Mouse (Mus musculus) urinary bladder, postnatal 25 days (tissue): ENCODE data around the gene Dennd2d.

Experiments used
- DNase-seq: peaks from one replicate; pipeline ENCODE4 v3.0.0; 2022; ENCODE audit warnings: low spot score

Dennd2d gene

DNA sequence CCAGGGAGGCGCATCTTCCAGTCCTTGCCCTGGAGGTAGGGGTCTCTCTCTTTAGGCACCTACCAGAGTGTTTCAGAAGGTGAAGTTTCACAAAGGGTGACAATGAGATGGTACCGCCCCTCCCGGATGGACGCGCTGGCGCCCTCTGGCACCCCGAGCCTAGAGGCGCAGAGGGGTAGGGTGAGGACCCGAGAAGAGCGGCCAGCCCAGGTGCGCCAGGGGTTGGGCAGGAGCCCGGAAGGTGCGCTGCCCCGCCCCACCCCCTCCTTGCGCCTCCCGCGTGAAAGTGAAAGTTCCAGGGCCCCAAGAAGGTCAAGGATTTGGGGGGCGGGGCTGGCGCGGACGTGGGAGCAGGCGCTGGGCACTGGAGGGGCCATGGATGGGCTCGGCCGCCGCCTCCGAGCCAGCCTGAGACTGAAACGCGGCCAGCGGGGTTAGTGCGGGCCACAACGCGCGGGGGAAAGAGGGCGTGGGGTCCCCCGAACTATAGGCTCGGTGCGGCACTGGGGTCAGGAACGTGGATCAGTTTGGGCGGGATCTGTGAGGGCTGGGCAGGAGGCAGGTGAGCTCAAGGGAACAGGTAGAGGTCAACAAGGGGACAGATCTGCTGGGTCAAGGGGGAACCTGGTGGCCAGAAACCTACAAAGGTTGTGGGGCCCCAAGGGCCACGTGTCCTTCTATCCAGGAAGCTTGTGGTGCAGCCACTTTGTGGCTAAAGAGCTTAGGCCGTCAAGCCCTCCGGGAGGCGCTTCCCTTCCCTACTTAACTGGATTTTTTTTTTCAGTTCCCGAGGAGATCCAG is at the start of gene Dennd2d:
Dennd2d (plus strand) TSS at position 125 of the 801 bp plus-strand sequence.
- DNase-seq, result peak; percentile 57

DNA sequence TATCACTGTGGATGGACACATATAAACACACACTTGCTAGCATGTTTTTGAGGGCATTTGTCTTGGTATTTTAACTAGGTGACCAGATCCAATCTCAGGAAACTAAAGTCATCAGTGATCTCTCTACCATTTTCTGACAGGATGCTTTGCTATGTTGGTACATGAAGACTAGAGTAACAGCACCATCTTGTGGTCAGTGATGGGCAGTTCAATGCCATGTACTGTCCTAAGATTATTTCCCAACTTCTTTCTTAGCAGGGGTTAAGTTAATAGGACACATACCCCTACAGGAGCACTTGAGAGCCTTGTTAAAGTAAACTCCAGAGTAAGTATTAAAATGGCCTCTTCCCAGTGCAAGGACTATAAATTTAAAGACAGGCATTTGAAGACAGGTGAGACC is 33.6 kb upstream of the Dennd2d start:
- DNase-seq, result no peak

- DNase-seq, result no peak
These were observed 33.2 kb upstream of the Dennd2d start for GRCm38 (mm10) chr3:106448995-106449394.

- no peak for DNase-seq
These were observed 32.6 kb upstream of the Dennd2d start for GRCm38 (mm10) chr3:106449567-106449966.

- no peak for DNase-seq
These were observed 29.6 kb upstream of the Dennd2d start for GRCm38 (mm10) chr3:106452616-106453015.

- DNase-seq, result no peak
These were observed 24.8 kb upstream of the Dennd2d start for GRCm38 (mm10) chr3:106457298-106457869.

- no peak for DNase-seq
These were observed 20.1 kb upstream of the Dennd2d start for GRCm38 (mm10) chr3:106462059-106462470.

DNA sequence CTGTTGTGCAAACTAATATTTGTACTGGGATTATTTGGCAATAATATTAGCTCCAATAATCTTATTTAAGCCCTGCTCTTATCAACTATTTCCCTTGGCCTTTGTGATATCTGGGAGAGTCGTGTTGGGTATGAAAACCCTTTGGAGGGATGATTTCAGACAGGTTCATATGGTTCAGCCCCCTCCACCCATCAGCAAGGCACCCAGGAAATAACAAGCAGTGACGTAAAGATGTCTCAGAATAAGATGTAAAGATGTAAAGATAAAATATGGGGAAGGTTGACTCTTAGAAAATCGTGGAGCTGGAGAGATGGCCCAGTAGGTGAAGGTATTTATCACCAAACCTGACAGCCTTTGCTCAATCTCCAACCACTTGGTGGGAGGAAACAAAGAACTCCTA is 19.7 kb upstream of the Dennd2d start:
- DNase-seq, result no peak

GRCm38 (mm10) chr3:106464750-106465149 is 17.5 kb upstream of the Dennd2d start:
- no peak for DNase-seq

DNA sequence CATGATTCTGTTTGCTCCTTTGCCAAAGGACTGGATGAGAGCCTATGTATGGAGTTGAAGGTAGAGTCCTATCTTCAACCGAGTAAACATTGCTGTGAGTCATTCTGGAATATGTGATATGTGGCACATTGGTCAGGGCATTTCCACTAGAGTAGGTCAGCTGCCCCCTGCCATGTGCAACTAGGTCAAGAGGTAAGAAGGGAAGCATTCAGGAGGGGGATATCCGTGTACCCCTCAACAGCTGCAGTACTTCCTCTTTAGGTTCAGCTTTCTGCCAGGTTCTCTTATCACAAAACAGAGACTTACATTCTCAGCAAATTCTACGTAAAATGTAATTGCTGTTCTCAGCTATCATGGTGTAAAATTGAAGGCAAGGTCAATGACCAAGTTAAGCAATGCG is 8.0 kb upstream of the Dennd2d start:
- DNase-seq, result no peak

DNA sequence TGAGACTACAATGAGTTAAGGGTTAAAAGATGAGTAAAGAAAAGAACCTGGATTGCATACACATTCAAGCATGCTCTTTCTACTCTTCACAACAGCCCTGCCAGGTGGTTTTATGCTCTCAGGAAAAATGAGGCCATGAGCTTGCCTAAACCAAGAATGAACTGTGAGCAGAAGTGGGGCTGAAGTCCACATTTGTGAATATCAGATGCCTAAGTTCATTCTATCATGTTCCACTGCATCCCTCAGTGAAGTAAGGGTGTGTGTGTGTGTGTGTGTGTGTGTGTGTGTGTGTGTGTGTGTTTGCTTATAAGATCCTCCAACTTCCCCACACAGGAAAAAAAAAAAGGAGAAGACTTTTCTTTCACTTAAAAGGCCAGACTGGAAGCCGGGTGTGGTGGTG is 5.3 kb upstream of the Dennd2d start:
- no peak for DNase-seq

GRCm38 (mm10) chr3:106483297-106483696 is 1.1 kb downstream of the Dennd2d start:
- no peak for DNase-seq

DNA sequence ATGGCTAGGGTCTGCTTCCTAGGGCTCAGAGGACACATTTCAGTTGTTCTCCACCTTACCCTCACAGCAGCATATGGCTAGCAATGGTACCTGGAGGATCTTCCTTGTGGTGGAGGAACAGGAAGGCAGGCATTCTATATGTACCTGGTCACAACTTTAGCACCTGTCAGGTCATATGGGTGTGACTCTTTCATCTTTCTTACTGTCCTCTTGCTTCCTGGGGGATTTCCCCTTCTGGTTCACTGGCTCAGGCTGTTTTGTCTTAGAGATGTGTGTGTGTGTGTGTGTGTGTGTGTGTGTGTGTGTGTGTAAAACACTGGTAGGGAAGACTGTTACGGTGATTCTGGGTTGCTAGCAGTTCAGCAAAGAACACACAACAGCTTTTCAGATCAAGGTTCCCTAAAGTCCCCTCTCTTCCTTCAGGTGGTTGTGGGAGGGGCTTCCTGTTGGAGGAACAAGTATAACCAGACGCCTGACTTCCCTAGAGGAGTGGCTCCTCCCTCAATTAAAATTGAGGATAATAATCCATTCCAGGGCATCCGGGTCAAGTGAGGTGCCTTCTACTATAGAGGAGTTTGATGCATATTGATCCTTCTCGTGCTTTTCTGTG is 1.7 kb downstream of the Dennd2d start:
- DNase-seq, result peak; percentile 19

DNA sequence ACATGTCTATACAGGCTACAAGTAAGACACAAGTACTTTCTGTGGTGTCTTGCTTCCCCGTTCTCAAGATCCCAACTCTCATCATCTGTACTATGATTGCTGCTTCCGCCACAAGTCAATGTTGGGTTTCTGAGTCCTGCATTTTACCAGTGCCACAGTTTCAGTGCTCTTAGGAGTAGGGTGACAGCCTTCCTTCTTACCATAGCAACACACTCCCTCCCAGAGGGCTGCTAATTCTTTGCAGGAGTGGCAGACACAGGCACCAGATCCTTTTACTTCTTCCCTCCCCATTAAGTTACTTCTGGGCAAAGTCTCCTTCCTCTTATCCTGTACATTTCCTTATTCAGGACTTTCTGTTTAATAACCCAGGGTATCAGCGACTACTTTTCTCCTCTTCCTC is 2.7 kb downstream of the Dennd2d start:
- DNase-seq, result no peak

GRCm38 (mm10) chr3:106485810-106486209 is 3.6 kb downstream of the Dennd2d start:
- DNase-seq, result peak; percentile 31

DNA sequence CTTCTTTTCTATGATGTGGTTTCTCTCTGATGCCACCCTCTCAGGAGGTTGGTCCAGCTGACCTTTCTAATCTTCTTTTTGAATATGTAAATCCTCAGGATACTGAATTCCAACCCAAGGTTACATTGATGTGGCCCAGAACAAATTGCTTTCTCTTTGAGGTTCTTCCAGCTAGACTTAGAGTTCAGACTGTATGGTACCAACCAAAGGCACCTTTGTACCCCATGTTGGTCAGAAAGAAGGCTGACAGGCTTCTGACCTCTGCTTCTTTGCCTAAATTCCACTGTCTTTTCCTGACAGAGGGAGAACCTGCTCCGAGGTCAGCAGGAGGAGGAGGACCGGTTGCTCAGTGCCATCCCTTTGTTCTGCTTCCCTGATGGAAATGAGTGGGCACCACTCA is 5.3 kb downstream of the Dennd2d start:
- no peak for DNase-seq

DNA sequence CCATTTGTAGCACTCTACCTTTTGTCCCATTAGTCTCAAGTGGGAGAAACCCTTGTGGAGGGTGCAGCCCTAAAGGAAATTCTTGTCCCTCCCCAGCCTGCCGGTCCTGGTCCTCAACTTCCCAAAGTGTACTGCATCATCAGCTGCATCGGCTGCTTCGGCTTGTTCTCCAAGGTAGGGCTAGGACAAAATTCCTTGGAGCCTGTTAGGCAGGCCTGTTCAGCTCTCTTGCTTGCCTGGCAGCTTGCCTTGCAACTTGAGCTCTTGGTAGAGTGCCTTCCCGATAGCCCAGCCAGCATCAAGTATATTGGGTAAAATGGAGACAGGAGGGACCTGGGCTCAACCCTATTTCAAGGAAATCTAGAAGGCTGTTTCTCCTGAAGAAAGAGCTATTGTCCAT is 8.0 kb downstream of the Dennd2d start:
- peak; percentile 48 for DNase-seq

DNA sequence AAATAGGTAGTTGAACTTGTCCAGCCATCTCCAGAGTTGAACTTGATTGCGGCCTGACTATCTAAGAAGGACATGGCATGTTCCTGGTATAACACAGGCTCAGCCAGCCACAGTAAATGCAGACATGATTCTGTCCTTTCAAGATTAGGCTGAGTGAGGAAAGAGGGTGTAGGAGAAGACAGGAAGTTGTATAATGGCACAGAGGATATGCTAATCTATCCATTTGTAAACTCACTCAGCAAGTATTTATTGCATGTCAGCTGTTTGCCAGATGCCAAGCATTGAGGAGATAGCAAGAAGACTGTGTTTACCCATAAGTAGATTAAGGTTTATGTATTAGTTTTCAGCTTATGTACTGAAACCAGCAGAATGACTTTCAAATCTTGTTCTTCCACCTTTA is 10.5 kb downstream of the Dennd2d start:
- no peak for DNase-seq

GRCm38 (mm10) chr3:106493202-106493601 is 11.0 kb downstream of the Dennd2d start:
- DNase-seq, result no peak

- no peak for DNase-seq
These were observed 11.7 kb downstream of the Dennd2d start for GRCm38 (mm10) chr3:106493882-106494281.

GRCm38 (mm10) chr3:106494417-106494950 is 12.3 kb downstream of the Dennd2d start:
- DNase-seq, result no peak

- DNase-seq, result no peak
These were observed 13.3 kb downstream of the Dennd2d start for GRCm38 (mm10) chr3:106495346-106496044.
